Mouse (Mus musculus) mesoderm, embryonic 11.5 days (tissue): ENCODE data around the gene H2-DMb2.
"Not testable (repeated sequence)": the region's sequence is repeated elsewhere in the genome, so short reads cannot be mapped to it uniquely, and the experiment has no call there.

ENCODE experiments used
- DNase-seq: peaks from one replicate; pipeline ENCODE4 v3.0.0-alpha.2; 2012; ENCODE audit warnings: low read depth, low spot score

H2-DMb2 gene

DNA sequence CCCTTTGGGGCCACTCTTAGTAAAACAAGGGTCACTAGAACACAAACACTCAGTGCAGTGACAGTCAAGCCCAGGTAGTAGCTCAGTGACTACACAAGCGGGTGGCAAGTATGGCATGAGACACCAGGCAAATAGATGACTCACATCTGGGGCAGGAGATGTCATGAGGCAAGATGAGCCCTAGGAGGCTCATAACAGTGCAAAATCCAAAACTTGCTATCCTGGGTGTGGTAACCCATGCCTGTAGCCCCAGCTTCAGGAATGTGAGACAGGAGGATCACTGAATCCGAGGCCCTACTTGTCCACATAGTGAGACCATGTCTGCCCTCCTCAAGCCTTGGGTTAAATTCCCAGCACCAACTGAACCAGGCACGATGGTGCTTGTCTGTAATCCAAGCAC is 8.7 kb upstream of the H2-DMb2 start:
- no peak for DNase-seq

DNA sequence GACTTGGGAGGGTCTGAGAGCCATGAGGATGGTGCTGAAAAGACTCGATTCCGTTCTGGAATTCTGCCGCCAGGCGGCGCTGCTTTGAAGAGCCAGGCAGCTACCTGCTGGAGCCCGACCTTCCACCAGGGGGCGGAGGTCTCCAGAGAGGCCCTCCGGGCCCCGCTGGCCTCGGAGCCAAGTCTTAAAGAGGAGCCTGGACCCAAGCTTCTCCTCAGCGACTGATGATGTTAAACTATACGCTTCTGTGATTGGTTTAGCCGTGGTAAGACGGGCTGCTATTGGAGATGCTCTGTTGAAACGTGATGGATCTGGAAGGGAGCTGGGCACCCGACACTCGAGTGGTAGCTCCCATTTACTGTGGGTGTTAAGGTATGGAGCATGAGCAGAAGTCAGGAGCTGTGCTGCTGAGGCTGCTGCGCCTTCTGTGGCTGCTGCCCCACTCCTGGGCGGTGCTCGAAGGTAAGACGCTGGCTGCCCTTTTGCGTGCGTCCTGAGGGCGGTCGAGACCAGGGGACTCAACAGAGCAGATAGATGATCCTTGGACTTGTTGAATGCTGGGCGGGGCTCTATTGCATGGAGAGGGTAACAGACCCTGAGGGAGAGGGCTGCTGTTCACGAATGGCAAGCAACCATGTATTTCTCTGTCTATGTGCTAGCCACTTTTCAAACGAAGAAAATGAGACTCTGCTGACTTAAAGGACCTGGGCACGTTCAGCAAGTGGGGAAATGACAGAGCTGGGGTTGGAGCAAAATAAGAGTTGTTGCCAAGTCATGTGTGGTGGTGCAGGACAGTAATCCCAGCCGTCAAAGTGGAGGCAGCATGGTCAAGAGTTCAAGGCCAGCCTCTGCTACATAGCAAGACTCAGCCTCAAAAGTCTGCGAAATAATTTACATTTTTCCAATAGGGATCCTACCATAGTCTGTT is 7.5 kb upstream of the H2-DMb2 start:
- DNase-seq, result peak; percentile 100

DNA sequence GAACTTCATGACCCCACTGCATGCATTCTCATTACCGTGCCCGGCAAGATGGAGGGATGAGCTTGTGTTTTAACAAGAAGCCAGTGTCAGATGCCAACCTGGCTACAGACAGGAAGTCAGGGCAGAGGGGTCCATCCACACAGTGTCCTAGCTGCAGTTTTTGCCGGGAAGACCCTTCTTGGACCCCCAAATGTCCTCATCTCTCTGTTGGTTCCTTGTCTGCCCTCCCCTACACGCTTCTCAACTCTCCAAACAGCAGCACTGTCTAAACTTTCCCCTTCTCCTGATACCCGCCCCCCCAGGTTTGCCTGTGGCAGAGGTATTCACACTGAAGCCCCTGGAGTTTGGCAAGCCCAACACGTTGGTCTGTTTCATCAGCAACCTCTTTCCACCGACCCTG is 5.5 kb upstream of the H2-DMb2 start:
- DNase-seq, result no peak

DNA sequence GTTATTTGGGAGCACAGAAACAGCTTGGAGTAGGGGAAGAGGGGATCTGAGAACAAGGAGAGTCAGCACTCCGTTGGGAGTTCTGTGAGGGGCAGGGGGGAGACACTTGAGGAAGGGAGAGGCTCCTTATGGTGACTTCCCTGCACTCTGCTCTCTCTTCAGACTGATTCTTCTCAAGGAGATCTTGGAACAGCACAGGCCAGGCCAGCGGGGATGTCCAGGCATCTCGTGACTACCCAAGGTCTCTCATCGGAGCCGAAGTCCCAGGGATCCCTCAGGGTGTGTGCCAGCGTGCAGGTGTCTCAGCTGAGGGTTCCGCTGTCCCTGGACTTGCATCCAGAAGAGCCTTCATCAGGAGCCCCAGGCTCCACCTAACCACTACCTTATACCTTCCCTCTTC is 4.5 kb upstream of the H2-DMb2 start:
- DNase-seq, result no peak

DNA sequence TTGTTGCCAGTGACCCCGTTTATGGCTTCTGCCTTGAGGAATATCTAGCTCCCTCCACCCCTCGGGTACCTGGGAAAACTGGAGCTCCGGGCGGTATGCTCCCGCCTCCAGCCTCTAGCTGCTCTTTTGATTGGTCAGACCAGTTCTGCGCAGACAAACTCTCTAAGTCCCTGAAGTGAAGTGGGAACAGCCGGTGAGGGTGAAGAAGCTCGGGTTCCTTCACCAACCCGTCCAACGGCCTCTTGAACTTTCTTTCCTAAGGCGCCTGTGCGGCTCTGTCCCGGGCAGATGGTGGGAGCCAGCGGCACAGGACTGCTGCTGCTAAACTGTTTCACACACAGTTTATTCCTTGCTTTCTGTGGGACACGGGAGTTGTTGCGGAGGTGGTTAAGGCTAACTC is 3.7 kb upstream of the H2-DMb2 start:
- peak; percentile 54 for DNase-seq

DNA sequence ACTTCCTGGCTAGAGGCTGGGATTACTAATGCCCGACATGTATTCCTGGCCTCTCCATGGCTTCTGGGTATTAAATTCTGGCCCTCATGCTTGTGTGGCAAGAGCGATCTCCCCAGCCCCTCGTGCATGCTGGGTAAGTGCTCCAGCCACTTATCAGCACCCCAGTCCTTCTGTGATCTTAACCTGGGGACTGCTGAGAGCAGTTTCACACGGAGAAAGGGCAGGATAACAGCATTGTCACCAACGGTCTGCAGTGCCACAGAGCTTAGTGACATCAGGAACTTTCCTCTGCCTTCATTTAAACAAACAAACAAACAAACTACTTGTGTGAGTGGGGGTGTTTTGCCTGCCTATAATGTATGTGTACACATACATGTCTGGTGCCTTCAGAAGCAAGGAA is 2.9 kb upstream of the H2-DMb2 start:
- DNase-seq, result no peak

DNA sequence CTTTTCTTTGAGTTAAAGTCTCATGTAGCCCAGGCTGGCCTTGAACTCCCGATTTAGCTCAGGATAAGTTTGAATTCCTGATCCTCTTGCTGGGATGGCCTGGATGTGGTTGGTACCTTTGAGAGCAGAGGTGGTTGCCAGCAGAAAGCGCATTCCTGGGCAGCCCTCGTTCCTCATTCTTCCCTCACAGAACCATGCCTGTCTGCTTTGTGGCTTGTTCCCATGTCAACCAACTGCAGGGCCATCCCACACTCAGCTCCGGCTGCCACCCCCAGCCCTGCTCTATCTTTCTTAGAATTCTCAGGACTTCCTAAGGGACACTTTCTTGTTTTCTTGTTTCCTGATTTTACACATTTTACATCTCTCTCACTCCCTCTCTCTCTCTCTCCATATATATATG is 1.7 kb upstream of the H2-DMb2 start:
- DNase-seq, result no peak

DNA sequence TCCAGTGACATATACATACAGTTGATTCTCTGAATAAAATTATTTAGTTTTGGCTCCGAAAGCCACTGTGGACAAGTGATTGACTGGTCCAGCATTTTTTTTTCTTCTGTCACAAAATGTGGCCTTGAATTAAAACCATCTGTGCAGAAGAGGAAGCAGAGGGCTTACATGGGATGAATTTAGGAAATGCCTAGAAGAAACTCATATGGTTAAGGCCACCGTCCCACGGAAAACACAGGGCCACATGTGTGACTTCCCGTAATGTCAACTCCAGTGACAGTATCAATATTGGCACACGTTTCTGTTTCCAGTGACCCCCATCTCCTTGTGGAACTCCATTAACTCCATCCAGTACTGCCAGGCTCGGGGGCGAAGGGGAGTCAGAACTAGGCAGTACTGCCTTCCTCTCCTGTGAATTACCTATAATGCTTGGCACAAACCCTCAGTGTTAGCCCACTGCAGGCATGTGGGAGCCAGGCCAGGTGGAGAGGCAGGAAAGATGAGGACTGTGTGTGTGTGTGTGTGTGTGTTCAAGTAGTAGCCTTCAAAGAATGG is 574 bp upstream of the H2-DMb2 start:
- DNase-seq, result no peak

DNA sequence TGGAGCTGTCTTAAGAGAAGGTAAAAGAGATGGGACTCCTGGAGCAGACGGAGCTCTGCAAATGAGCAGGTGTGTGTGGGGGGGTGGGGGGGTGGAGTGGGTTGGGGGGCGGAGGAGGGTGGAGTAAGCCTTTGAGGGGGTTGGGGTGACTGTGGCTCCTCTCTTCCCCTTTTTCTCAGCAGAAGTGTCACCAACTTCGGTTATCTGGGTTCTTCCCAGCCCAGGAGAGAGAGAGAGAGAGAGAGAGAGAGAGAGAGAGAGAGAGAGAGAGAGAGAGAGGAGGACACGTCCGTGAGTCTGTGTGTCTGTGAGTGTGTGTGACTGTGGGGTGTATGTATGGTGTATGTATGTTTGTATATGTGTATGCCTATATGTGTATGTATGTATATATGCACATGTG is 354 bp downstream of the H2-DMb2 start:
- no peak for DNase-seq

DNA sequence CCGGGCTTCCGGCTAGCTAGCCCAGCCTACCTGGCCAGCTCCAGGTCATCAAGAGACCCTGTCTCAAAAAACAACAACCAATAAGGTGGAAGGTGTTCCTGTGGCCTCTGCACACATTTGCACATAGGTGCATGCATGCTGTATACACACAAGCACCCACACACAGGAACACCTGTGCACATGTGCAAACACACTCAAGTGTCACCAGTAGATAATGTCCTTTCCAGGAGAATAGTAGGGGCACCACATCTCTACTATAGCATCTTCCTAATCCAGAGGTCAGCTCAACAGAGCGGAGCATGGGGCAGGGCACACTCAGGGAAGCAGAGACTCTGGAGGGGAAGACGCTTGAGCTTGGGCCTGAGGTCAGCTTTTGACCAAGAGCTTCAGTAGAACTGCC is 1.1 kb downstream of the H2-DMb2 start:
- not testable (repeated sequence) for DNase-seq

DNA sequence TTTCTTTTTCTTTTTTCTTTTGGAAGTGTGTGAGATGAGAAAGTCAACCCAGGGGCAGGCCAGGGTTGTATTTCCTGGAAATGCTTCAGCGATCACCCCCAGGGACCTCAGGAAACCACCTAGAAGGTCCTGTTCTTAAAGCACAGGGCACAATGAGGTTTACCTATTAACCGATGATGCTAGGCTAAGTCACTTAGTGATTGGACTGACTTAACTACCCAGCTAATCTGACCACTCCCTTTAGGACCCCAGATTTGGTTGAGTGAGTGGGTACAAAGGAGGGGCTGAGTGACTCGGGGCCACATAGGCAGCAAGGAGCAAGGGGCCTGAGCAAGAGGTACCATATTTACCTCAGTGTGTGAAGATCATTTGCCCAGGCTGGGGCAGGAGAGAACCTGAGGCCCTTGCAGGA is 1.9 kb downstream of the H2-DMb2 start:
- no peak for DNase-seq

DNA sequence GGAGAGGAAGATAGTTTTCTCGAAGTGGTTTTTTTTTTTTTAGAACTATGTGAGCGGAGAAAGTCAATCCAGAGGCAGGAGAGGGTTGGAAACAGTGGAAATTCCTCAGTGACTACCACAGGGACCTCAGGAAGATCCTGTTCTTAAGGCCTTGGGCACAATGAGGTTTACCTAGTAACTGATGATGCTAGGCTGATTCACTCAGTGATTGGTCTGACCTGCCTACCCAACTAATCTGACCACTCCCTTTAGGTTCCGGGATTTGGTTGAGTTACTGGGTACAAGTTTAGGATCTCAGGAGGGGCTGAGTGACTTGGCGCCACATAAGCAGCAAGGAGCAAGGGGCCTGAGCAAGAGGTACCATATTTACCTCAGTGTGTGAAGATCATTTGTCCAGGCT is 9.8 kb downstream of the H2-DMb2 start, which contains the start of gene H2-DMb1:
Gene H2-DMb1 (plus strand): TSS at position 150 of the 400 bp plus-strand sequence.
- peak; percentile 50 for DNase-seq

DNA sequence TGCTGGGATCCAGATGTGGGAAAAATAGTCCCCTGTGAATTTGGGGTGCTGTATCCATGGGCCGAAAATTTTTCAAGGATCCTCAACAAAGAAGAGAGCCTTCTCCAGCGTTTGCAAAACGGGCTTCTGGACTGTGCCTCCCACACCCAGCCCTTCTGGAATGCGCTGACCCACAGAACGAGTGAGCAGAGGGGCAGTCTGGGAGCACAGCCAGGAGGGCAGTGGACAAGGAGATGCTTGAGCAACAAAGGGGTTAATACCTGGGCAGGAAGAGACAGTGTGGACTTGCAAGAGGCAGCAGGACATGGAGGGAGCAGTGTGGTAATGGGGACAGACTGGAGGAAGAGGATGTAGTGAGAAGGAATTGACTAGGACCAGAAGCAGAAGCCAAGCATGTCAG is 12.4 kb downstream of the H2-DMb2 start:
- DNase-seq, result no peak

DNA sequence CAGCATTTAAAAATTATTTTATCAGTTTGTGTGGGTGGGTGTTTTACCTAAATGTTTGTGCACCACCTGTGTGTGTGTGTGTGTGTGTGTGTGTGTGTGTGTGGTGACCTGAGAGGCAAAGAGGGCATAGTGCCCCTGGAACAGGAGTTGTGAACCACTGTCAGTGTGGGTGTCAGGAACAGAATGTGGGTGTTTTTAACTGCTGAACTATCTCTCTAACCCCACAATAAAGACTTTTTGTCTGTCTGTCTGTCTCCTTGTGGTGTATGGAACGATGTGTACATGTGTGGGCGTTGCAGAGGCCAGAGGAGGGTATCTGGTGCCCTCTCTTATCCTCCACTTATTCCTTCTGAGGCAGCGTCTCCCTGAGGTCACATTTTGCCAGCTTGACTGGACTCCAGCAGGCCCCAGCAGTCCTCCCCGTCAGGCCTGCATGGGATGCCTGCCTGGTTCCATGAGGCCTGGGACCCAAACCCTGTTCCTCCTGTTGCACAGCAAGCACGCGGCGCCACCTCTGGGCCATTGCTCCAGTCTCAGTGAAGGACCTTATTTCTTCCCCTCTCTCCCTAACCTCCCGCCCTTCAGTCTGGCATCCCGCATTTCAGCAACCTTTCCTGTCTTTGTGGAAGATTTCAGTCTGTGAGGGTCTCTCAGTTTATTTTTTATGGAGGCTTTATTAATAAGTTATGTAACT is 21.2 kb downstream of the H2-DMb2 start:
- no peak for DNase-seq

DNA sequence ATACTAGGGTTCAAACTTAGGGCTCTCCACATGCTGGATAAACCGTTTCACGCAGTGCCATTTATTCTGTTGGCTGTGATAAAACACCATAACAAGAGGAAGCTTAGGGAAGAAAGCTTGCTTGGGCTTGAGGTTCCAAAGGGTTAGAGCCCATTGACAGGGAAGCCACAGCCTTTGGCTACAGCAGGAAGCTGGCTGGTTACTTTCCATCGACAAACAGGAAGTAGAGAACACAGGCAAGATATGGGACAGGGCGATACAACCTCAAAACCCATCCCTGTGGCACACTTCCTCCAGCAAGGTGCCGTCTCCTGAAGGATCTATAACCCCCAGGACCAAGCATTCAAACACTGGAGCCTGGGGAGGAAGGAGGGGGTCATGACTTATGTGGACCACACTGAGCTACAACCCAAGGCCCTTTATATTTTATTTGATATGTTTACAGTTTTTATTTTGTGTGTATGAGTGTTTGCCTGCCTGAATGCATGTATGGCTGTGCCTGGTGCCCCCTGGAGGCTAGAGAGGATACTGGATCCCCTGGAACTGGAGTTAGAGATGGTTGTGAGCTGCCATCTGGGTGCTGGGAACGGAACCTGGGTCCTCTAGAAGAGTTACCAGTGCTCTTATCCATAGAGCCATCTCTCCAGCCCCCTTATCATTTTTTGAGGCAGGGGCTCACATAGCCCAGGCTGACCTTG is 22.1 kb downstream of the H2-DMb2 start:
- DNase-seq, result no peak

DNA sequence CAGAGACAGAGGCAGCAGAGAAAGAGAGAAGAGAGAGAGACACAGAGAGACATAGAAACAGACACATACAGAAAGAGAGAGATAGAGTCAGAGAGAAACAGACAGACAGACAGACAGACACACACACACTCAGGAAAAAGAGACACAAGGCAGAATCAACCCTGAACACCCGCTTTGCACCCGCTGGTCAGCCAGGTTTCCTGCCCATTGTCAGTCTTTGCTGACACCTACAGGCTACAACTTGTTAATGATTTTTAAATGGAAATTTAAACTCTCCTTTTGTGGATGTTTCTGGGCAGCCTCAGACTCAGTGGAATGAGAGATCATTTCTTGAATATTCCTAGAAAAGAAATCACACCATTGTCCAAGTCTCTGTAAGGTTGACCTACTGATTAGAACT is 26.2 kb downstream of the H2-DMb2 start:
- DNase-seq, result peak; percentile 57

DNA sequence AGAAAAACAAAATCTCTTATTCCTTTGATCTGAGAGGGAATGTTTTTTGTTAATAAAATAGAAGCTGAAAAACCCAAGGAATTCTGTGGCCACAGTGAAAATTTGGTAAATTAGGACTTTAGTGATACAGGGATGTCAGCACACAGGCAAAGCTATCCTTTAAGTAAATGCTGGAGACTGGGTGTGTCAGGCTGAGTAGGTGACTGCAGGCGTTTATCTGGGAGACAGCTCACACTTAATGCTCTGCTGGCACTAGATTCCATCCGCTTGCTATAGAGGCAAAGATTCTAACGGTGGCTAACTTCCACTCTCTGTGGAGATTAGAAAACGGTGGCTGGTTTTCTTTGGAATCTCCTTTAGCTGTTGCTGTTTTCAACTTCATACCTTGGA is 27.4 kb downstream of the H2-DMb2 start:
- DNase-seq, result no peak

DNA sequence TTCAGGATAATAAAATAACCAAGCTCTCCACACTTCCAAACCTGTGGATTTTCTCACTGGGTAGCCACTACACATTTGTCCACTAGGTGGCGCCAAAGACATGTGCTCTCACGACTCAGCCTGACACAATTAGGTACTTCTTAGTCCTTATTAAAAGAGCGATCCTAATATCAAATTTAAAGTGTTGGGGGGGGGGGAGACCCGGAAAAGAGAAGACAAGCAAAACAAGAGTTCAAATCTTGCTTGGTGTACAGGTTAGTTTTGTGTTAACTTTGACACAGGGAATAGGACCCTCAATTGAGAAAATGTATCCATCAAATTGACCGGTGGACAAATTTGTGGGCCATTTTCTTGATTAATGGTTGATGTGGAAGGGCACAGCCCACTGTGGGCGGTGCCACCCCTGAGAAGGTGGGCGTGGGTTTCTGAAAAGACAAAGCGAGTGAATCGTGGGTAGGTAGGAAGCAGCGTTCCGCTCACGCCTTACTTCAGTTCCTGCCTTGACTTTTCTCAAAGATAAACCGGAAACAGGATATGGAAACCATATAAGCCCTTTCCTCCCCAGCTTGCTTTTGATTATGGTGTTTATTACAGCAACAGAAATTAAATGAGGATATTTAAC is 27.9 kb downstream of the H2-DMb2 start:
- DNase-seq, result peak; percentile 67

DNA sequence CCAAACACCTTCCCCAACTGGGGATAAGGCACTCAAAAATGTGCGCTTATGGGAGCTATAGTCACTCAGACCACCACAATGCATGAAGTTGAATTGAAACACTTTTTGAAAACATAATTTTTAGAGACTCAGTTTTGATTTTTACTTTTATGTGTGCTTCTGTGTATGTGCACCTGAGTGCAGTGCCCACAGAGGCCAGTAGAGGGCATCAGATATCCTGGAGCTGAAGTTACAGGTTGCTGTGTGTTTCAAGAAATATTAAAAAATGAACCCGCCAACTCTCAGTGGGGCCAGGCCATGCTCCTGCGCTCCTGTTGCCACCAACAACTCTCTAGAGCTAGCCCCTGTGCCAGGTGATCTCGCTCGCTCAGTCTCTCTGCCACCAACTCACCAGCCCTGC is 29.4 kb downstream of the H2-DMb2 start:
- DNase-seq, result no peak

DNA sequence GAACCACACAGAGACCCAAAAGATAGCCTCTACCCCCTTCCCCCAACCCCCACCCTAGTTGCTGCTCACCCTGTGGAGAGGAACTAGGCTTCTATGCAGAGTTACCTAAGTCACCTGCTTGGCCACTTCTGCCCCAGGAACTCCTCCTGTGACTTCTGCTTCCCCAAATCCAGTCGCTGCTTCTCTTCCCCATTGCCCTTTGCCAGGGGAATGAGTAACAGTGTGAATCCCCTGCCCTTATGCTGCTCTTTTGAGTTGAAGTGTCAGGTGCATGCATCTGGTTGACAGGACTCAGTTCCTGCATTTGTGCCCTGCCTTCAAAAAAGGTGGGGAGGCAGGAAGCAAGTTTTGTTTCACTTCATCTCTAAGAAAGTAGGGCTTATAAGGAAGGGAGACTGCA is 31.0 kb downstream of the H2-DMb2 start:
- DNase-seq, result no peak

DNA sequence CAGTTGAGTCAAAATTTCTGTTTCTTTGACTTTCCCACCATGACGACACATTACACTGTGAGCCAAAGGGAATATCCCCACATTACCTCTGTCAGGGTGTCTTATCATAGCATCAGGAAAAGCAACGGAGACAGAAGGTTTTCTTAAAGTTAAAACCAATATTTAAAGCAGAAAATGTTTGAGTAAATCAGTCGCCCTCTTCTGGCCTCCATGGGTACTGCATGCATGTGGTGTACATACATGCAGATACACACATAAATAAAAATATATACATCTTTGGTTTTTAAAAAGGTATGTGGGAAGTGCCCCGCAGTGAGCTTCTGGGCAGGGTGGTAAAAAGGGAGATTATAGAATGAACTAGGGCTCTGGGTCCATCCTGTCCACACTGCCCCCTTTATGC is 34.1 kb downstream of the H2-DMb2 start:
- DNase-seq, result no peak

DNA sequence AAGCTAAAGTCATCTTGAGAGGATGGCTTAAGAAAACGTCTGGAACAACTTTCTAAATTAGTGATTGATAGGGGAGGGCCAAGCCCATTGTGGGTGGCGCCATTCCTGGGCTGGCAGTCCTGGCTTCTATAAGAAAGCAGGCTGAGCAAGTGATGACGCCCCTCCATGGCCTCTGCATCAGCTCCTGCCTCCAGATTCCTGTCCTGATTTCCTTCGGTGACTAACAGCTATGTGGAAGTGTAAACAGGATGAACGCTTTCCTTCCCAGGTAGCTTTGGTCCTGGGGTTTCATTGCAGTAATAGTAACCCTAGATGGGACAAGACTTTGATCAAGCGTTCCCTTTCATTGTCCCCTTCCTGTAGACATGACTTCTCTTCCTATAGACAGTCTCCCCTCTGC is 35.9 kb downstream of the H2-DMb2 start:
- no peak for DNase-seq
